Mouse (Mus musculus): Measurements from ENCODE around the gene Msi2.

Msi2 gene

GRCm38 (mm10) chr11:88402290-88402689, 316.0 kb downstream of the Msi2 start:
- DNase-seq (ENCODE audit: low read depth): no peak

- DNase-seq (ENCODE audit: low read depth): no peak
These were observed 317.0 kb downstream of the Msi2 start for GRCm38 (mm10) chr11:88401333-88401732.

GRCm38 (mm10) chr11:88400926-88401325, 317.4 kb downstream of the Msi2 start:
- no peak for DNase-seq (ENCODE audit: low read depth)

- no peak for DNase-seq (ENCODE audit: low read depth)
These were observed 318.1 kb downstream of the Msi2 start for GRCm38 (mm10) chr11:88400235-88400634.

- DNase-seq (ENCODE audit: low read depth): no peak
These were observed 318.9 kb downstream of the Msi2 start for GRCm38 (mm10) chr11:88399431-88399830.

GRCm38 (mm10) chr11:88399028-88399427, 319.3 kb downstream of the Msi2 start:
- no peak for DNase-seq (ENCODE audit: low read depth)

GRCm38 (mm10) chr11:88395076-88395990, 323.0 kb downstream of the Msi2 start:
- no peak for DNase-seq (ENCODE audit: low read depth)

GRCm38 (mm10) chr11:88394341-88395075, 323.8 kb downstream of the Msi2 start:
- no peak for DNase-seq (ENCODE audit: low read depth)

GRCm38 (mm10) chr11:88392715-88393114, 325.6 kb downstream of the Msi2 start:
- no peak for DNase-seq (ENCODE audit: low read depth)

- DNase-seq (ENCODE audit: low read depth): no peak
These were observed 327.0 kb downstream of the Msi2 start for GRCm38 (mm10) chr11:88391181-88391814.

GRCm38 (mm10) chr11:88389530-88389929, 328.8 kb downstream of the Msi2 start:
- DNase-seq (ENCODE audit: low read depth): no peak

GRCm38 (mm10) chr11:88386916-88387315, 331.4 kb downstream of the Msi2 start:
- no peak for DNase-seq (ENCODE audit: low read depth)

GRCm38 (mm10) chr11:88382449-88382848, 335.9 kb downstream of the Msi2 start:
- no peak for DNase-seq (ENCODE audit: low read depth)

GRCm38 (mm10) chr11:88381145-88381909, 337.0 kb downstream of the Msi2 start:
- DNase-seq (ENCODE audit: low read depth): no peak

- DNase-seq (ENCODE audit: low read depth): no peak
These were observed 338.7 kb downstream of the Msi2 start for GRCm38 (mm10) chr11:88379635-88380034.

- DNase-seq (ENCODE audit: low read depth): no peak
These were observed 339.5 kb downstream of the Msi2 start for GRCm38 (mm10) chr11:88378686-88379339.

GRCm38 (mm10) chr11:88372589-88372988, 345.7 kb downstream of the Msi2 start:
- no peak for DNase-seq (ENCODE audit: low read depth)

- DNase-seq (ENCODE audit: low read depth): no peak
These were observed 348.4 kb downstream of the Msi2 start for GRCm38 (mm10) chr11:88369898-88370297.

- DNase-seq (ENCODE audit: low read depth): no peak
These were observed 350.8 kb downstream of the Msi2 start for GRCm38 (mm10) chr11:88367501-88367900.

- no peak for DNase-seq (ENCODE audit: low read depth)
These were observed 352.3 kb downstream of the Msi2 start for GRCm38 (mm10) chr11:88365914-88366540.

GRCm38 (mm10) chr11:88364231-88364630, 354.1 kb downstream of the Msi2 start:
- DNase-seq (ENCODE audit: low read depth): no peak
